Mouse (Mus musculus): ENCODE results near the gene Tbc1d1. TPM values are rescaled to one million over a fixed set of nuclear protein-coding genes. Genes with fewer than 3 reads are reported as not detected.

The Tbc1d1 gene
- polyA plus RNA-seq, 1 experiment = 41.8 TPM

GRCm38 (mm10) chr5:64159781-64160704 lies 3.9 kb downstream of the Tbc1d1 start:
- H3K4me3 ChIP-seq = peak overlapping the region; percentile 82
- H3K79me2 ChIP-seq (ENCODE audit: control insufficient read depth, insufficient read depth) = peaks cover 23% of the 10 kb centered on the region
- TF ChIP-seq POLR2A (IDR thresholded peaks at IDR 0.05; ENCODE audit: insufficient read length, low read depth) = peak; percentile 75
- no peak for TF ChIP-seq SRF (IDR thresholded peaks at IDR 0.05; ENCODE audit: control insufficient read depth, insufficient read length, low read depth)
- TF ChIP-seq E2F4 (IDR thresholded peaks at IDR 0.05; ENCODE audit: insufficient read depth) = no peak
- peak; percentile 73 for TF ChIP-seq POLR2AphosphoS2 (IDR thresholded peaks at IDR 0.05; ENCODE audit: insufficient read length, low read depth)
- no peak for TF ChIP-seq TCF12 (IDR thresholded peaks at IDR 0.05; ENCODE audit: insufficient read depth, poor library complexity, severe bottlenecking)
- TF ChIP-seq USF1 (IDR thresholded peaks at IDR 0.05; ENCODE audit: low read depth) = no peak
- TF ChIP-seq CEBPB (IDR thresholded peaks at IDR 0.05; ENCODE audit: insufficient read depth, poor library complexity, severe bottlenecking) = no peak
- no peak for TF ChIP-seq MAX (IDR thresholded peaks at IDR 0.05; ENCODE audit: low read depth)
- TF ChIP-seq REST (IDR thresholded peaks at IDR 0.05; ENCODE audit: insufficient read depth, insufficient read length) = no peak
- TF ChIP-seq MYOG (IDR thresholded peaks at IDR 0.05; ENCODE audit: control insufficient read depth in 1 of 3, insufficient read depth in 1 of 3, insufficient read length in 2 of 3, low read depth in 2 of 3) = peak; percentile 42 to 89 (median 88)
- TF ChIP-seq TCF3 (IDR thresholded peaks at IDR 0.05; ENCODE audit: insufficient read length, low read depth) = peak; percentile 10
- TF ChIP-seq MYOD1 (IDR thresholded peaks at IDR 0.05; ENCODE audit: control insufficient read depth in 1 of 3, insufficient read length in 2 of 3, low read depth in 2 of 3) = peak in 2 of 3 experiments; percentile 84 to 90
- no peaks in the 10 kb centered on the region for H3K36me3 ChIP-seq (ENCODE audit: control insufficient read depth, insufficient read depth)
- peak overlapping the region; percentile 96 for H3K4me2 ChIP-seq (ENCODE audit: low read depth)
- peak overlapping the region; percentile 56 for H3ac ChIP-seq (ENCODE audit: control insufficient read depth, insufficient read length)
- H3K27me3 ChIP-seq (ENCODE audit: control insufficient read depth, insufficient read depth, insufficient read length) = no peaks in the 10 kb centered on the region

GRCm38 (mm10) chr5:64160705-64161391 lies 4.7 kb downstream of the Tbc1d1 start:
- peaks cover 23% of the 10 kb centered on the region for H3K79me2 ChIP-seq (ENCODE audit: control insufficient read depth, insufficient read depth)
- TF ChIP-seq MYOG (IDR thresholded peaks at IDR 0.05; ENCODE audit: control insufficient read depth in 1 of 3, insufficient read depth in 1 of 3, insufficient read length in 2 of 3, low read depth in 2 of 3) (no peak), CEBPB (IDR thresholded peaks at IDR 0.05; ENCODE audit: insufficient read depth, poor library complexity, severe bottlenecking) (no peak), POLR2A (IDR thresholded peaks at IDR 0.05; ENCODE audit: insufficient read length, low read depth) (no peak), REST (IDR thresholded peaks at IDR 0.05; ENCODE audit: insufficient read depth, insufficient read length) (no peak), E2F4 (IDR thresholded peaks at IDR 0.05; ENCODE audit: insufficient read depth) (no peak), SRF (IDR thresholded peaks at IDR 0.05; ENCODE audit: control insufficient read depth, insufficient read length, low read depth) (no peak)
- no peaks in the 10 kb centered on the region for H3K36me3 ChIP-seq (ENCODE audit: control insufficient read depth, insufficient read depth)
- H3K27me3 ChIP-seq (ENCODE audit: control insufficient read depth, insufficient read depth, insufficient read length) = no peaks in the 10 kb centered on the region
- peak overlapping the region; percentile 82 for H3K4me3 ChIP-seq
- peak overlapping the region; percentile 56 for H3ac ChIP-seq (ENCODE audit: control insufficient read depth, insufficient read length)
- H3K4me2 ChIP-seq (ENCODE audit: low read depth) = peak overlapping the region; percentile 96

- H3K27me3 ChIP-seq (ENCODE audit: control insufficient read depth, insufficient read depth, insufficient read length) = no peaks in the 10 kb centered on the region
- peak overlapping the region; percentile 96 for H3K4me2 ChIP-seq (ENCODE audit: low read depth)
- H3K4me3 ChIP-seq = peak overlapping the region; percentile 82
- no peak overlapping the region for H3ac ChIP-seq (ENCODE audit: control insufficient read depth, insufficient read length)
- H3K36me3 ChIP-seq (ENCODE audit: control insufficient read depth, insufficient read depth) = no peaks in the 10 kb centered on the region
- peaks cover 23% of the 10 kb centered on the region for H3K79me2 ChIP-seq (ENCODE audit: control insufficient read depth, insufficient read depth)
- no peak for TF ChIP-seq POLR2A (IDR thresholded peaks at IDR 0.05; ENCODE audit: insufficient read length, low read depth)
- no peak for TF ChIP-seq MYOD1 (IDR thresholded peaks at IDR 0.05; ENCODE audit: control insufficient read depth in 1 of 3, insufficient read length in 2 of 3, low read depth in 2 of 3)
- no peak for TF ChIP-seq MAX (IDR thresholded peaks at IDR 0.05; ENCODE audit: low read depth)
- no peak for TF ChIP-seq POLR2AphosphoS2 (IDR thresholded peaks at IDR 0.05; ENCODE audit: insufficient read length, low read depth)
- no peak for TF ChIP-seq SRF (IDR thresholded peaks at IDR 0.05; ENCODE audit: control insufficient read depth, insufficient read length, low read depth)
- no peak for TF ChIP-seq E2F4 (IDR thresholded peaks at IDR 0.05; ENCODE audit: insufficient read depth)
- TF ChIP-seq MYOG (IDR thresholded peaks at IDR 0.05; ENCODE audit: control insufficient read depth in 1 of 3, insufficient read depth in 1 of 3, insufficient read length in 2 of 3, low read depth in 2 of 3) = no peak
- no peak for TF ChIP-seq USF1 (IDR thresholded peaks at IDR 0.05; ENCODE audit: low read depth)
Observed at GRCm38 (mm10) chr5:64161917-64162316, 5.8 kb downstream of the Tbc1d1 start.

GRCm38 (mm10) chr5:64162582-64162981 lies 6.5 kb downstream of the Tbc1d1 start:
- Histone ChIP-seq H3K4me3 (no peak overlapping the region), H3K27me3 (ENCODE audit: control insufficient read depth, insufficient read depth, insufficient read length) (no peaks in the 10 kb centered on the region), H3K36me3 (ENCODE audit: control insufficient read depth, insufficient read depth) (no peaks in the 10 kb centered on the region), H3K4me2 (ENCODE audit: low read depth) (peak overlapping the region; percentile 96), H3ac (ENCODE audit: control insufficient read depth, insufficient read length) (no peak overlapping the region), H3K79me2 (ENCODE audit: control insufficient read depth, insufficient read depth) (peaks cover 23% of the 10 kb centered on the region)
- TF ChIP-seq CEBPB (IDR thresholded peaks at IDR 0.05; ENCODE audit: insufficient read depth, poor library complexity, severe bottlenecking) = no peak
- no peak for TF ChIP-seq USF1 (IDR thresholded peaks at IDR 0.05; ENCODE audit: low read depth)
- no peak for TF ChIP-seq REST (IDR thresholded peaks at IDR 0.05; ENCODE audit: insufficient read depth, insufficient read length)
- no peak for TF ChIP-seq MAX (IDR thresholded peaks at IDR 0.05; ENCODE audit: low read depth)
- no peak for TF ChIP-seq SRF (IDR thresholded peaks at IDR 0.05; ENCODE audit: control insufficient read depth, insufficient read length, low read depth)
- no peak for TF ChIP-seq MYOD1 (IDR thresholded peaks at IDR 0.05; ENCODE audit: control insufficient read depth in 1 of 3, insufficient read length in 2 of 3, low read depth in 2 of 3)
- TF ChIP-seq TCF3 (IDR thresholded peaks at IDR 0.05; ENCODE audit: insufficient read length, low read depth) = no peak
- no peak for TF ChIP-seq E2F4 (IDR thresholded peaks at IDR 0.05; ENCODE audit: insufficient read depth)
- TF ChIP-seq POLR2A (IDR thresholded peaks at IDR 0.05; ENCODE audit: insufficient read length, low read depth) = no peak
- no peak for TF ChIP-seq MYOG (IDR thresholded peaks at IDR 0.05; ENCODE audit: control insufficient read depth in 1 of 3, insufficient read depth in 1 of 3, insufficient read length in 2 of 3, low read depth in 2 of 3)
- no peak for TF ChIP-seq POLR2AphosphoS2 (IDR thresholded peaks at IDR 0.05; ENCODE audit: insufficient read length, low read depth)
- TF ChIP-seq TCF12 (IDR thresholded peaks at IDR 0.05; ENCODE audit: insufficient read depth, poor library complexity, severe bottlenecking) = no peak

All from myocyte (in vitro differentiated cells).